Mouse (Mus musculus): ENCODE results near the gene Tbc1d8. TPM values are rescaled to one million over a fixed set of nuclear protein-coding genes. Genes with fewer than 3 reads are reported as not detected.

The Tbc1d8 gene
- polyA plus RNA-seq (2015; fragmentation: Nextera tagmentation; extraction: Ambion mirVana) = 11.5 and 11.7 TPM in 2 replicates

DNA sequence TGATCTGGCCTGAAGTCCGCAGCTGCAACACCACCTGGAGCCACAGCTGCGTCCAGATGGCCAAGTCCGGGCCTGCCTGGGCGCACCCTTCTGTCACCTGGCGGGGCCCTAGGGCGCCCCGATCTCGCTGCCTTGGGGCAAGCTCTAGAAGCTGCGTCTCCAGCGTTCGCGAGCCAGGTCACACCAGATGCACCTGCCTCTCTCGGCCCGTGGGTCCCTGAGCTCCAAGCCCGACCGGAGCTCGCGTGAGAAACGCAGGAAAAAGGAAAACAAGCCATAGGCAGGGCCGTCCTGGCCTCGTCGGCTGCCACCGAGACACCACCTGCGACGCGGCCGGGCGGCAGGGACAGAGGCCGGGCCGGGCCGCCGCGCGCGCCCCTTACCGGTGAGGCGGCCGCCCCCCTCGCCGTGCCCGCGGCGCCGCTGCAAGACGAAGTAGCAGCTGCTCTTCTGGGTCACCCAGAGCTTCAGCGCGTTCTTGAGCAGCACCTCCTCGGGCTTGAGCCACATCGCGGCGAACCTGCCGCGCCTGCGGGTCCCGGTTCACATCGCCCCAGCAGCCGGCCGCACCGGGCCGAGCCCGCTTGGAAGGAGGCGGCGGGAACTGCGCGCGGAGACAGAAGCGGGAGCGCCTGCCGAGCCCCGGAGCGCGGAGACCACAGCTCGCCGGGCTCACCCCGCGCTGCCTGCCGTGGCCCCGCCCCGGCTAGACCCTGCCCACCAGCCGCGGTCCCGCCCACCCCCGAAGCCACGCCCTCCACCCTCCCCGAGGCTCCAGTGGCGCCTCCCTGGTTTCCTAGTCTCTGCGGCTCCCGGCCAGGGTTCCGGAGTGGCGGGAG is at the start of gene Tbc1d8:
TSS of gene Tbc1d8 (minus strand) at position 699 of the 839 bp plus-strand sequence.
- H3K36me3 ChIP-seq = 0 out of 2 replicates have a peak, but pooled peaks cover 4% of the 10 kb centered on the region
- H3K9ac ChIP-seq = peak within 1 kb of the TSS; percentile 91
- H3K27ac ChIP-seq (replicated peaks) = peak within 1 kb of the TSS; percentile 87
- H3K4me3 ChIP-seq = peak within 1 kb of the TSS; percentile 84
- peak; percentile 95 for ATAC-seq (ENCODE audit: extremely low read depth, insufficient number of reproducible peaks, low FRiP score, low TSS enrichment)
- 0 out of 2 replicates have a peak, but pooled peaks cover 4% of the 10 kb centered on the region for H3K27me3 ChIP-seq (replicated peaks)
- under 1% methylated on average over 88 of the region's 90 CpGs for WGBS
- peak within 1 kb of the TSS; percentile 100 for H3K4me2 ChIP-seq
- H3K9me3 ChIP-seq = 0 out of 2 replicates have a peak, but pooled peaks cover 4% of the 10 kb centered on the region
- peaks cover 32% of the 10 kb centered on the region for H3K4me1 ChIP-seq

GRCm38 (mm10) chr1:39528319-39528718 is 49.8 kb upstream of the Tbc1d8 start:
- H3K4me1 ChIP-seq = 0 out of 2 replicates have a peak, but pooled peaks cover 3% of the 10 kb centered on the region
- ATAC-seq (ENCODE audit: extremely low read depth, insufficient number of reproducible peaks, low FRiP score, low TSS enrichment) = no peak
- no peak overlapping the region for H3K4me3 ChIP-seq
- no peaks in the 10 kb centered on the region for H3K9me3 ChIP-seq
- H3K36me3 ChIP-seq = no peaks in the 10 kb centered on the region
- no peak overlapping the region for H3K27ac ChIP-seq (replicated peaks)
- no peak overlapping the region for H3K9ac ChIP-seq
- no peak overlapping the region for H3K4me2 ChIP-seq
- 72% methylated on average over 6 of the region's 6 CpGs for WGBS
- no peaks in the 10 kb centered on the region for H3K27me3 ChIP-seq (replicated peaks)

- Histone ChIP-seq H3K9ac (0 out of 2 replicates have a peak overlapping the region, but pooled peaks have one; percentile 14), H3K4me2 (no peak overlapping the region), H3K4me3 (no peak overlapping the region), H3K4me1 (0 out of 2 replicates have a peak, but pooled peaks cover 3% of the 10 kb centered on the region), H3K27me3 (replicated peaks) (no peaks in the 10 kb centered on the region), H3K36me3 (no peaks in the 10 kb centered on the region), H3K9me3 (no peaks in the 10 kb centered on the region), H3K27ac (replicated peaks) (no peak overlapping the region)
- 13% methylated on average over 7 of the region's 7 CpGs for WGBS
- no peak for ATAC-seq (ENCODE audit: extremely low read depth, insufficient number of reproducible peaks, low FRiP score, low TSS enrichment)
Measured at GRCm38 (mm10) chr1:39527432-39527831, 48.9 kb upstream of the Tbc1d8 start.

DNA sequence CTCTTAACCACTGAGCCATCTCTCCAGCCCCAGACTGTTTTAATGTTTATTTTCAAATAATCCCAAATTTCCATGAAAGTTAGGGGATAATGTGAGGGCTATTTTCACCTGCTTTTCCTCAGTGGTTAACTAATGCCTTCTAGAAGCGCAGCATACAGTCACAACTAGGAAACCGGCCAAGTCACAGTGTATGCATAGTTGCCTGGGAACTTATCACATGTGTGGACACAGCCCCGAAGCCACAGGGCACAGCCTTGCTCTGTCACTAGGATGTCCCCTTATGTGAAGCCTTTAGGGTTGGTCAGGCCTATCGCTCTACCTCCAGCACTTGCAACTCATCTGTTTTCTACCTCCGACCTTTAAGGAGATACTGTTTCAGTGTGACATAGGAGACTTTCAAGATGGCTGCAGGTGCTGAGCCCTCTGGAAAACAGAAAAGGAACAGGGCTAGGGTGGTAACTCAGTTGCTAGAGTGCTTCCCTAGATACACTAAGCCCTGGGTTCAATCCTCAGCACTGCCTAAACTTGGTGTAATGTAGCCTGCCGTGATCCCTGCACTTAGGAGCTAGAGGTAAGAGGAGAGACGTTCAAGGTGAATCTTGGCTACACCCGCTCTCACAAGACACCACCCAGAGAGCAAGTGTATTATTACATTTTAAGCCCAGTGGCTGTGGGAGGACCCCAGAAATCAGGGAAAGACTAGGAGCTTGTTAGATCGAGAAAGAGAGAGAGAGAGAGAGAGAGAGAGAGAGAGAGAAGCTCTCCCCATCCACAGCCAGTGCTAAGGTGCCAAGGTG is 48.0 kb upstream of the Tbc1d8 start:
- no peak for ATAC-seq (ENCODE audit: extremely low read depth, insufficient number of reproducible peaks, low FRiP score, low TSS enrichment)
- Histone ChIP-seq H3K9me3 (no peaks in the 10 kb centered on the region), H3K9ac (no peak overlapping the region), H3K36me3 (no peaks in the 10 kb centered on the region), H3K27me3 (replicated peaks) (no peaks in the 10 kb centered on the region), H3K27ac (replicated peaks) (no peak overlapping the region), H3K4me3 (no peak overlapping the region), H3K4me2 (no peak overlapping the region), H3K4me1 (0 out of 2 replicates have a peak, but pooled peaks cover 3% of the 10 kb centered on the region)
- 72% methylated on average over 9 of the region's 9 CpGs for WGBS

DNA sequence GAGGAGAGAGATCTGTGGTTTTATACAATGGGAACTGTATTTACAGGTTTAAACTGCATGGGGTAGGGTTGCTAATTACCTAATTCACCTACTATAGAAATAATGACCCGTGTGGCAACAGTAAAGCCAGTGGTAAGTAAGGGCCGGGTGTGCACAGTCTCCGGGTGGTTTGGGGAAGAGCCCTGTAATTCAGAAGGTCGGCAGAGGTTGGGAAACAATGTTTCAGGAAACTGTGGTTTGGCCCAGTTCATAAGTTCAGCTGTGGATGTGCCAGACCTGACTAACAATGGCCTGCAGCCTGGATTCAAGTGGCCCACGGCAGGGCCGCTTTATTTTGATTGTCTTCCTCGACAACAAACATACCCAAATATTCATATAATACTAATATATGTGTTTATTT is 47.2 kb upstream of the Tbc1d8 start:
- WGBS = 67% methylated on average over 7 of the region's 7 CpGs
- H3K27me3 ChIP-seq (replicated peaks) = no peaks in the 10 kb centered on the region
- no peaks in the 10 kb centered on the region for H3K36me3 ChIP-seq
- 0 out of 2 replicates have a peak, but pooled peaks cover 3% of the 10 kb centered on the region for H3K4me1 ChIP-seq
- ATAC-seq (ENCODE audit: extremely low read depth, insufficient number of reproducible peaks, low FRiP score, low TSS enrichment) = no peak
- no peak overlapping the region for H3K4me2 ChIP-seq
- no peak overlapping the region for H3K9ac ChIP-seq
- H3K9me3 ChIP-seq = no peaks in the 10 kb centered on the region
- H3K4me3 ChIP-seq = no peak overlapping the region
- no peak overlapping the region for H3K27ac ChIP-seq (replicated peaks)

- Histone ChIP-seq H3K36me3 (no peaks in the 10 kb centered on the region), H3K9ac (no peak overlapping the region), H3K4me1 (0 out of 2 replicates have a peak, but pooled peaks cover under 1% of the 10 kb centered on the region), H3K4me2 (no peak overlapping the region), H3K4me3 (no peak overlapping the region), H3K27me3 (replicated peaks) (no peaks in the 10 kb centered on the region), H3K9me3 (no peaks in the 10 kb centered on the region), H3K27ac (replicated peaks) (no peak overlapping the region)
- 24% methylated on average over 5 of the region's 5 CpGs for WGBS
- no peak for ATAC-seq (ENCODE audit: extremely low read depth, insufficient number of reproducible peaks, low FRiP score, low TSS enrichment)
Measured at GRCm38 (mm10) chr1:39522519-39522918, 44.0 kb upstream of the Tbc1d8 start.

GRCm38 (mm10) chr1:39521326-39521725 is 42.8 kb upstream of the Tbc1d8 start:
- H3K9ac ChIP-seq = no peak overlapping the region
- H3K4me3 ChIP-seq = no peak overlapping the region
- no peaks in the 10 kb centered on the region for H3K9me3 ChIP-seq
- no peaks in the 10 kb centered on the region for H3K36me3 ChIP-seq
- H3K27me3 ChIP-seq (replicated peaks) = no peaks in the 10 kb centered on the region
- no peaks in the 10 kb centered on the region for H3K4me1 ChIP-seq
- ATAC-seq (ENCODE audit: extremely low read depth, insufficient number of reproducible peaks, low FRiP score, low TSS enrichment) = no peak
- no peak overlapping the region for H3K4me2 ChIP-seq
- WGBS = 89% methylated on average over 7 of the region's 7 CpGs
- no peak overlapping the region for H3K27ac ChIP-seq (replicated peaks)

DNA sequence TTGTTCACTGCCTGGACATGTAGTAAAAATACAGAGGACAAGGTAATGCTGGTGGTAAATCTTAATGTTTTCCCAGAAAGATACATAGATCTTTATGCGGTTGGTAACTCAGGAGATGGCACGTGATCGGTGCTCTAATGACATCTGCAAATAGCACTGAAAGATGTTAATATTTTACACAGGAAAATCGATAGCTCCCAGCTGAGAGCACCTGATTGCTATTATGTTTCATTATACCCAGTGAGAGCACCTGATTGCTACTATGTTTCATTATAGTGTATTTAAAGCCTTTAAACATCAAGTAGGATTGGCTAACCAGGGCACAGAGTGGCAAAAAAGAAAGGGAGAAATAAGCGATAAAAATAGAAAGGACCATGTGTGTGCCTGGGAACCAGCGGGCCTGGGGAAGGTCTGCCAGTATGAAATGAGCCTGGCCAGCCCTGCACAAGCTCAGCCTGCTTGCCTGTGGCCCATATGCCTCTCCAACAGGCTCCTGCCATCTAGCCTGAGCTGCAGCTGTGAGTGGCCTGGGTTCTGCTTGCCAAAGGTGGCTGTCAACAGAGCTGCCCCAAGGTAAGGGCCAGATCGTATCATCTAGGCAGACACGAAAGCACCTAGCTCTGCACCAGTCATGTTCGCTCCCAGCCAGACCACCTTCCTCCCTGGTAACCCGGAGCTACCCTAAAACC is 36.9 kb upstream of the Tbc1d8 start:
- 76% methylated on average over 10 of the region's 10 CpGs for WGBS
- Histone ChIP-seq H3K27me3 (replicated peaks) (no peaks in the 10 kb centered on the region), H3K4me1 (no peaks in the 10 kb centered on the region), H3K27ac (replicated peaks) (no peak overlapping the region), H3K36me3 (no peaks in the 10 kb centered on the region), H3K4me3 (no peak overlapping the region), H3K9me3 (no peaks in the 10 kb centered on the region), H3K9ac (no peak overlapping the region), H3K4me2 (no peak overlapping the region)
- no peak for ATAC-seq (ENCODE audit: extremely low read depth, insufficient number of reproducible peaks, low FRiP score, low TSS enrichment)

GRCm38 (mm10) chr1:39512183-39512582 is 33.6 kb upstream of the Tbc1d8 start:
- Histone ChIP-seq H3K27ac (replicated peaks) (no peak overlapping the region), H3K27me3 (replicated peaks) (no peaks in the 10 kb centered on the region), H3K4me2 (no peak overlapping the region), H3K9ac (no peak overlapping the region), H3K9me3 (no peaks in the 10 kb centered on the region), H3K36me3 (no peaks in the 10 kb centered on the region), H3K4me1 (peaks cover 14% of the 10 kb centered on the region), H3K4me3 (no peak overlapping the region)
- 88% methylated on average over 1 of the region's 1 CpGs for WGBS
- no peak for ATAC-seq (ENCODE audit: extremely low read depth, insufficient number of reproducible peaks, low FRiP score, low TSS enrichment)

DNA sequence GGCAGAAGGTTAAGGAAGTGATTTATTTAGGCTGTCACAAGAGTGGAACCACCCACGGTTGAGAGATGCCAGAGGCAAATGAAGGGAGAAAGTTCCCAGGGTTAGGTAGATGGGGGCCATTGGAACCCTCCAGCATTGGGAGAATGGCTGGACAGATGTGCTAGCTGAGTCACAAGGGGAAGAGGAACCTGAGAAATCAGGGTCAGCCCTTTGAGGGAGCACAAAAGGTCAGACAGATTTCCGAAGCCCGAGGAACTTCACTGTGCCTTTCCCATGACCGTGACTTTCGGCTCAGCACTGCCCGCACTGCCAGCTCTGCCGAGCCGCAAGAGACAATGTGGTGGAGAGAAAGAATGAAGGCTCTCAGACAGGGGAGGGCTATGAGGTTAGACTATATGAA is 33.2 kb upstream of the Tbc1d8 start:
- H3K27me3 ChIP-seq (replicated peaks) = no peaks in the 10 kb centered on the region
- WGBS = 77% methylated on average over 8 of the region's 8 CpGs
- no peak overlapping the region for H3K4me3 ChIP-seq
- H3K27ac ChIP-seq (replicated peaks) = no peak overlapping the region
- H3K4me1 ChIP-seq = peaks cover 14% of the 10 kb centered on the region
- H3K9ac ChIP-seq = no peak overlapping the region
- H3K9me3 ChIP-seq = no peaks in the 10 kb centered on the region
- no peak overlapping the region for H3K4me2 ChIP-seq
- H3K36me3 ChIP-seq = no peaks in the 10 kb centered on the region
- no peak for ATAC-seq (ENCODE audit: extremely low read depth, insufficient number of reproducible peaks, low FRiP score, low TSS enrichment)

DNA sequence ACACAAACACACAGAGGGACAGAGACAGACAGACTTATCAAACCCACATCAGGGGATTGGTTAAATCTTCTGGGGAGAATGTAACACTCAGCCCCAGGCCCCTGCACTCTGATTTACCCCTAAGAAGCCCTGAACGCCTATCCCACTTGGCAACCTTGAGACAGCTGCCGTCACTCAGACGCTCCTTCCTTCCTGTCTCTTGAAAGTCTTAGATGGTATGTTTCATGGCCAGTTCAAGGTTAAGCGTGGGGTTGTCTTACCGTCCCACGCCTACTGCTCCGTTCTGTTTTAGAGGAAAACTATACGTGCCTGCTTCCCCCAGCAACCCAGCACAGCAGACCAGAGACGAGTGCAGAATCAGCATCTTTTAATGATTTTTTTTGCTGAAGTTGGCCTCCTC is 27.0 kb upstream of the Tbc1d8 start:
- Histone ChIP-seq H3K9me3 (no peaks in the 10 kb centered on the region), H3K9ac (no peak overlapping the region), H3K4me1 (peaks cover 14% of the 10 kb centered on the region), H3K27ac (replicated peaks) (no peak overlapping the region), H3K27me3 (replicated peaks) (no peaks in the 10 kb centered on the region), H3K4me2 (no peak overlapping the region), H3K4me3 (no peak overlapping the region), H3K36me3 (no peaks in the 10 kb centered on the region)
- no peak for ATAC-seq (ENCODE audit: extremely low read depth, insufficient number of reproducible peaks, low FRiP score, low TSS enrichment)
- 59% methylated on average over 9 of the region's 9 CpGs for WGBS

Measured in heart, embryonic 13.5 days (tissue).